ENCODE assay signal across 13 mouse cellular contexts in genomic region chr6:82824240-82824639, GRCm38 (mm10). TPM values are rescaled to one million over a fixed set of nuclear protein-coding genes. Genes with fewer than 3 reads are reported as not detected.
A peak's percentile ranks its signal among the peaks of the same experiment; 100 is the strongest.
DNase-seq lines count a peak whose midpoint lies in the region; ATAC-seq and TF ChIP-seq lines count a peak whose summit lies in the region.
"Had no signal": no experiment of that assay in that cellular context is flagged by ENCODE, and none has a peak within 500 bp of the region (broad histone marks: within the 10 kb centered on the region; RNA-seq: fewer than 3 reads in every experiment).

No protein-coding gene starts in this region.

- TF ChIP-seq CTCF in heart, adult 2 months (IDR thresholded peaks at IDR 0.05), result no peak
- no peak for TF ChIP-seq CTCF in liver, postnatal 0 days (IDR thresholded peaks at IDR 0.05; ENCODE audit: low read depth)

- H3K27me3 ChIP-seq in heart, adult 2 months (ENCODE audit: control insufficient read depth, insufficient read depth, low read length), result no peaks in the 10 kb centered on the region
- H3K27me3 ChIP-seq in heart, embryonic 13.5 days (replicated peaks), result no peaks in the 10 kb centered on the region
- no peaks in the 10 kb centered on the region for H3K27me3 ChIP-seq in liver, postnatal 0 days (ENCODE audit: insufficient read depth, low read length)
- H3K27me3 ChIP-seq: midbrain, embryonic 12.5 days had no signal

- H3K4me2 ChIP-seq in heart, embryonic 13.5 days, result no peak overlapping the region
- peak overlapping the region; percentile 50 for H3K4me2 ChIP-seq in liver, postnatal 0 days (ENCODE audit: low read depth, low read length)
- H3K4me2 ChIP-seq: midbrain, embryonic 12.5 days had no signal

- H3K36me3 ChIP-seq in heart, adult 2 months (ENCODE audit: control insufficient read depth, insufficient read depth, low read length), result no peaks in the 10 kb centered on the region
- no peaks in the 10 kb centered on the region for H3K36me3 ChIP-seq in heart, embryonic 13.5 days
- H3K36me3 ChIP-seq in liver, postnatal 0 days (replicated peaks; ENCODE audit: insufficient read depth, low read length), result no peaks in the 10 kb centered on the region
- H3K36me3 ChIP-seq: midbrain, embryonic 12.5 days had no signal

- intact Hi-C loops in heart, adult 2 months (cut with DNase I), result no loop called here
- intact Hi-C loops in heart, postnatal 36 days (cut with DNase I), result no loop called here

- H3K27ac ChIP-seq in heart, adult 2 months, result no peak overlapping the region
- peak overlapping the region; percentile 29; the same call in 1 of the 2 replicates for H3K27ac ChIP-seq in heart, embryonic 13.5 days (replicated peaks)
- H3K27ac ChIP-seq in liver, postnatal 0 days (ENCODE audit: low read depth), result peak overlapping the region; percentile 72
- H3K27ac ChIP-seq: midbrain, embryonic 12.5 days had no signal

- H3K4me3 ChIP-seq in heart, adult 2 months, result no peak overlapping the region
- no peak overlapping the region for H3K4me3 ChIP-seq in heart, embryonic 13.5 days
- H3K4me3 ChIP-seq in liver, postnatal 0 days (ENCODE audit: low read depth, low read length), result peak overlapping the region; percentile 19; the same call in 1 of the 2 replicates
- H3K4me3 ChIP-seq: midbrain, embryonic 12.5 days had no signal

- peaks cover 2% of the 10 kb centered on the region for H3K4me1 ChIP-seq in heart, adult 2 months (ENCODE audit: control insufficient read depth, insufficient read depth, low read length)
- H3K4me1 ChIP-seq in heart, embryonic 13.5 days, result peaks cover 45% of the 10 kb centered on the region
- H3K4me1 ChIP-seq in liver, postnatal 0 days (ENCODE audit: insufficient read depth), result peaks cover 18% of the 10 kb centered on the region
- H3K4me1 ChIP-seq: midbrain, embryonic 12.5 days had no signal

- ATAC-seq in heart, embryonic 13.5 days (ENCODE audit: extremely low read depth, insufficient number of reproducible peaks, low FRiP score, low TSS enrichment), result no peak
- peak; percentile 48 for ATAC-seq in liver, postnatal 0 days
- ATAC-seq in erythroblast, adult 5-6 weeks (replicated peaks; ENCODE audit: low FRiP score, poor library complexity, severe bottlenecking), result no peak

- 33% methylated on average over 8 of the region's 8 CpGs for WGBS in heart, adult 2 months
- WGBS in heart, embryonic 13.5 days, result 34% methylated on average over 8 of the region's 8 CpGs
- 17% methylated on average over 8 of the region's 8 CpGs for WGBS in liver, postnatal 0 days (ENCODE audit: insufficient replicate concordance)

- TF ChIP-seq POLR2A in heart, adult 2 months (IDR thresholded peaks at IDR 0.05; ENCODE audit: insufficient read depth, low read depth, low read length), result 0 out of 2 replicates have a peak, but pooled peaks have one; percentile 36

- H3K9me3 ChIP-seq in heart, embryonic 13.5 days, result peaks cover 5% of the 10 kb centered on the region; the same call in 1 of the 2 replicates
- no peaks in the 10 kb centered on the region for H3K9me3 ChIP-seq in liver, postnatal 0 days (ENCODE audit: low read length)
- H3K9me3 ChIP-seq: midbrain, embryonic 12.5 days had no signal

- peak in 1 of 2 experiments; percentile 16 for DNase-seq in heart, adult 2 months
- DNase-seq in heart, postnatal 36 days, result no peak
- DNase-seq in 416B (ENCODE audit: low read depth), result peak; percentile 89
- DNase-seq in liver, postnatal 0 days, result peak; percentile 22
- no peak for DNase-seq in adrenal gland, postnatal 14 days
- DNase-seq in ovary, postnatal 36 days (ENCODE audit: low spot score), result no peak
- DNase-seq: adrenal gland, postnatal 36 days; cerebellum, postnatal 36 days; kidney, postnatal 36 days; spleen, adult 18-20 months had no signal

- no peak overlapping the region for H3K9ac ChIP-seq in heart, adult 2 months (ENCODE audit: low read depth, low read length)
- peak overlapping the region; percentile 61; the same call in 1 of the 2 replicates for H3K9ac ChIP-seq in heart, embryonic 13.5 days
- H3K9ac ChIP-seq in liver, postnatal 0 days (replicated peaks), result 0 out of 2 replicates have a peak overlapping the region, but pooled peaks have one; percentile 21
- H3K9ac ChIP-seq: midbrain, embryonic 12.5 days had no signal

- H3K79me2 ChIP-seq in heart, adult 2 months (replicated peaks; ENCODE audit: control insufficient read depth, insufficient read depth, low read length), result no peaks in the 10 kb centered on the region

- no peak for TF ChIP-seq EP300 in heart, adult 2 months (IDR thresholded peaks at IDR 0.05; ENCODE audit: insufficient read depth, low read depth, low read length)
- no peak for TF ChIP-seq EP300 in liver, postnatal 0 days (IDR thresholded peaks at IDR 0.05; ENCODE audit: low read depth)

RNA-seq across cellular contexts. Expression of gene Hk2, which starts 50.0 kb away (rescaled TPM):
- total RNA-seq in heart, adult 2 months (2021), result 100 to 1,000 TPM; 325 to 363 TPM
- polyA plus RNA-seq in heart, adult 2 months (2012; rRNA removed), result 104 and 173 TPM in 2 replicates
- 100 to 1,000 TPM; 271 to 285 TPM for total RNA-seq in heart, postnatal 36 days (2021)
- 28.9 and 36.2 TPM in 2 replicates for polyA plus RNA-seq in heart, embryonic 13.5 days (2015; fragmentation: Nextera tagmentation; extraction: Ambion mirVana)
- polyA plus RNA-seq in liver, postnatal 0 days (2015; fragmentation: Nextera tagmentation; extraction: Ambion mirVana), result 3.0 and 3.3 TPM in 2 replicates
- 123 and 126 TPM in 2 replicates for total RNA-seq in adrenal gland, postnatal 14 days (2021)
- 11.1 and 11.9 TPM in 2 replicates for total RNA-seq in erythroblast, adult 5-6 weeks (2015; ENCODE audit: low replicate concordance)
- total RNA-seq in erythroblast, adult 5-6 weeks (2017; ENCODE audit: low replicate concordance), result 5.4 and 10.2 TPM in 2 replicates

Comparison
In these comparisons a context has a peak if more than half of its experiments do, and no peak if none do; other contexts are left out.
1. DNase-seq: peak in 416B (single experiment) and liver, postnatal 0 days (single experiment); none in heart, postnatal 36 days (0 of 2), adrenal gland, postnatal 14 days (single experiment) and ovary, postnatal 36 days (single experiment).